Mouse (Mus musculus) liver, embryonic 13.5 days (tissue): ENCODE results near the gene Sctr. TPM values are rescaled to one million over a fixed set of nuclear protein-coding genes. Genes with fewer than 3 reads are reported as not detected.
A peak's percentile ranks its signal among the peaks of the same experiment; 100 is the strongest.

Experiments used
- ATAC-seq: fragments of 200-750 bp; cut with Nextera tagmentation; 2 replicates; pipeline ENCODE4 v1.8.0; 2017; ENCODE audit warnings: low read depth, mild to moderate bottlenecking, moderate number of reproducible peaks, moderate library complexity
- DNase-seq: peaks from one replicate; pipeline ENCODE4 v3.0.0; 2022
- H3K27ac ChIP-seq: fragments of 300-500 bp; sonication (generic); 2 replicates; pipeline ENCODE4 v1.5.1; 2015; ENCODE audit warnings: moderate library complexity, mild to moderate bottlenecking, inconsistent platforms
- H3K27me3 ChIP-seq: fragments of 300-500 bp; sonication (generic); 2 replicates; pipeline ENCODE4 v1.6.1; 2015; ENCODE audit warnings: mild to moderate bottlenecking, inconsistent platforms
- H3K36me3 ChIP-seq: fragments of 300-500 bp; sonication (generic); 2 replicates; pipeline ENCODE4 v1.6.1; 2015; ENCODE audit warnings: mild to moderate bottlenecking, inconsistent platforms
- H3K4me1 ChIP-seq: fragments of 300-500 bp; sonication (generic); replicated peaks from 2 replicates; pipeline ENCODE4 v1.6.1; 2015; ENCODE audit warnings: inconsistent platforms
- H3K4me2 ChIP-seq: fragments of 300-500 bp; sonication (generic); 2 replicates; pipeline ENCODE4 v1.6.1; 2015; ENCODE audit warnings: inconsistent platforms, mild to moderate bottlenecking, moderate library complexity
- H3K4me3 ChIP-seq: fragments of 300-500 bp; sonication (generic); replicated peaks from 2 replicates; pipeline ENCODE4 v1.5.1; 2015; ENCODE audit warnings: mild to moderate bottlenecking, inconsistent platforms
- H3K9ac ChIP-seq: fragments of 300-500 bp; sonication (generic); 2 replicates; pipeline ENCODE4 v1.6.1; 2015; ENCODE audit warnings: mild to moderate bottlenecking, inconsistent platforms
- H3K9me3 ChIP-seq: fragments of 300-500 bp; sonication (generic); replicated peaks from 2 replicates; pipeline ENCODE4 v1.6.1; 2016; ENCODE audit warnings: inconsistent platforms
- WGBS: fragments of 180-500 bp; shearing (Covaris S2); methylation state at CpG from one replicate; pipeline ENCODE4 v1.1.7; 2015; ENCODE audit not compliant: insufficient replicate concordance; 5-methylcytosine and 5-hydroxymethylcytosine counted together
- polyA plus RNA-seq: library from polyadenylated mRNA; unstranded; fragments of >200 nt; fragmentation: Nextera tagmentation; extraction: Ambion mirVana; gene quantifications from 2 replicates; pipeline ENCODE4 v1.2.1, GENCODE M21; 2015

The Sctr gene
- polyA plus RNA-seq, 1 experiment from 2014 or later: not detected

DNA sequence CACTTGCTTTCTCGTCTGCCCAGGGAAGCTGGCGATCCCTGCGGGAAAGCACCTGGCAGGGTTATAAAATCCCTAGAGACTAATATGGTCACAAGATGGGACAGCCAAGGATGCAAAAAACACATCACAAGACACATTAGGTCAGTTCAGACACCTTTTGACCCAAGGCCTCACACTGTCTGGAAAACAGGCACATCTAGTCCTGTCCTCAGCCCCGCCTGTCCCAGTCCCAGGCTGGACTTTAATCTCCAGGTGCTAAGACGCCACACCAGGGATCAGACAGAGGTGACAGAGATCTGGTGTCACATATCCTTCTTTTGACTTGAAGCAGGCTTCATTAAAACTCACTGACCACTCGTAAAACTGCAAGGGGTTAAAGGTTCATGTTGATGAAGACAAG lies 63.5 kb downstream of the Sctr start:
- ATAC-seq (no peak), DNase-seq (no peak)
- H3K27ac ChIP-seq: no peak overlapping the region
- WGBS: 65% methylated on average over 6 of the region's 6 CpGs
- no peak overlapping the region for H3K4me3 ChIP-seq
- H3K4me2 ChIP-seq: no peak overlapping the region
- peaks cover 40% of the 10 kb centered on the region for H3K4me1 ChIP-seq
- H3K27me3 ChIP-seq: peaks cover 21% of the 10 kb centered on the region
- no peak overlapping the region for H3K9ac ChIP-seq
- no peaks in the 10 kb centered on the region for H3K9me3 ChIP-seq
- H3K36me3 ChIP-seq: 0 out of 2 replicates have a peak, but pooled peaks cover 6% of the 10 kb centered on the region

DNA sequence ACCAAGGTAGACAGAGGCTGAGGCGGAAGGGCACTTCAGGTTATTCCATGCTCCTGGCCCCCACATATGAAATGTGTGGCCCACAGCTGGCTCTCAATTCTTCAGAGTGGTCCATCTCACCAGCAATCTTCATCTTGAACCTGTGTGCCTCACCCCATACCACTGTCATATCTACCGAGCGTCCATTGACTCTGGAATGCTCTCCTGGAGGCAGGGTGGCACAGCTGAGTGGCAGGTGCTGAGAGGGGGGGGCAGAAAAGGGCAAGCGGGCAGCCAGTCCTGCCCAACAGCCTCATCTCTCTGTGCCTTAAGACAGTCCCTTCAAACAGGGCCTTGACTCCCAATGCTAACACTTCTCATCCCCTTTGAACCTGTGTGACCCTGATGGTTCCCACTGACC lies 64.4 kb downstream of the Sctr start:
- Histone ChIP-seq H3K9me3 (no peaks in the 10 kb centered on the region), H3K36me3 (0 out of 2 replicates have a peak, but pooled peaks cover 6% of the 10 kb centered on the region), H3K4me1 (peaks cover 35% of the 10 kb centered on the region; the same call in 1 of the 2 replicates), H3K27ac (no peak overlapping the region), H3K9ac (no peak overlapping the region), H3K4me2 (no peak overlapping the region), H3K27me3 (peaks cover 21% of the 10 kb centered on the region), H3K4me3 (no peak overlapping the region)
- ATAC-seq (no peak), DNase-seq (no peak)
- WGBS: 69% methylated on average over 4 of the region's 4 CpGs

DNA sequence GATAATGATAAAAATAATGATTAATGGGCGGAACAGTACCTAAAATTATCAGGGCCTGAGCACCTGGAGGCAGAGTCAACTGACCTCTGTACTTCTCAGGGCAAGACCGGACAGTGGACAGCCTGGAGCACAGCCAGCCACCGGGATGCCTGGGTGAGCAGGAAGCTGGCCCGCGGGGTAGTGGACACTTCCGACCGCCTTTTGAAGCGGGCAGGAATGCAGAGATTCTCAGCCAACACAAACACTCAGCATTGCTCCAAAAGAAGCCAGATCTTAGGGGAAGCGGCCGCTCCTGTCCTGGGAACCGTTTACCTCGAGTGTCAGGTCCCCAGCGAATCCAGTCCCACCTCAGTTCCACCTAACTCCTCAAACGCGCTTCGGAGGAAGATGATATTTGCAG lies 66.2 kb downstream of the Sctr start:
- Histone ChIP-seq H3K9ac (peak overlapping the region; percentile 55; the same call in 1 of the 2 replicates), H3K4me1 (peaks cover 31% of the 10 kb centered on the region; the same call in 1 of the 2 replicates), H3K36me3 (0 out of 2 replicates have a peak, but pooled peaks cover 2% of the 10 kb centered on the region), H3K4me3 (peak overlapping the region; percentile 51), H3K4me2 (peak overlapping the region; percentile 62), H3K27me3 (peaks cover 21% of the 10 kb centered on the region), H3K27ac (peak overlapping the region; percentile 64), H3K9me3 (no peaks in the 10 kb centered on the region)
- DNase-seq (no peak), ATAC-seq (peak; percentile 30; the same call in 1 of the 2 replicates)
- 10% methylated on average over 16 of the region's 16 CpGs for WGBS

DNA sequence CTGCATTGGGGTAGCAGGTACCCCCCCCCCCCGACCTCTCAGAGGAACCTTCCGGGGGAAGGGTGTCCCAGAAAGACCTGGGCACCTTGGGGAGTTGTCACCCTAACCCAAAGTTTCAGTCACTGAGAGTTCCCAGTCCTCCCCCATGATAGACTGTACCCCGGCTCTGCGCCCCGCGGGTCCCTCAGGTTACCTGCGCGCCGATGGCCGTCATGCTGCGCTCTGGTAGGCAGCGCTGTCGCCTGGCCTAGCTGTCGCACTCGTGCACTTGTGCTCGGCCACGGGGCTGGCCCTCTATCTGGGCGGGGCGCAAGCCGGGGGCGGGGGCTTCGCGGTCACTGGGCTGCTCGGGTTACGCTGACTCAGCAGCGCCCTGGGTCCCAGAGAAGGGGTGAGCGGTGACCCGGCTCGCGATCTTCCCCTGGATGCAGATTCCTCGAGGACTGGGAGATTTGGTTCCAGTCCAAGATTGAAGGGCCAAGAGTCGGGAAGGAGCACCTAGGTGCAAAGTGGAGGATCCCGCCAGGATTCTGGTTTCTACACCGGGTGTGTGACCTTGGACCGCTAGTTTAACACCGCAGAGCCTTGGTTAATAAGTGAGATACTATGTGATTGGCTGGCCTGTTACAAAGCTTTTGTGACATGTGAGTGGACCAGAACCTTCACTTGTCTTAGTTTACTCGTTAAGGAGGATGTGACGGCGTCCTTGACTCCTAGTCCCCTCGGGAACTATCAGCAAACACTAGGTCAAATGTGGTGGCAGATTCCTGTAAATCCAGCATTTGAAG lies 67.0 kb downstream of the Sctr start, which contains the start of gene Tmem37:
TSS of gene Tmem37 (minus strand) at position 556 of the 788 bp plus-strand sequence.
- Histone ChIP-seq H3K4me2 (peak within 1 kb of the TSS; percentile 62), H3K9me3 (no peaks in the 10 kb centered on the region), H3K4me1 (peaks cover 34% of the 10 kb centered on the region; the same call in 1 of the 2 replicates), H3K27me3 (peaks cover 21% of the 10 kb centered on the region), H3K27ac (peak within 1 kb of the TSS; percentile 64), H3K9ac (peak within 1 kb of the TSS; percentile 55; the same call in 1 of the 2 replicates), H3K36me3 (no peaks in the 10 kb centered on the region), H3K4me3 (peak within 1 kb of the TSS; percentile 51)
- ATAC-seq (peak; percentile 79), DNase-seq (peak; percentile 6)
- 2% methylated on average over 40 of the region's 40 CpGs for WGBS

DNA sequence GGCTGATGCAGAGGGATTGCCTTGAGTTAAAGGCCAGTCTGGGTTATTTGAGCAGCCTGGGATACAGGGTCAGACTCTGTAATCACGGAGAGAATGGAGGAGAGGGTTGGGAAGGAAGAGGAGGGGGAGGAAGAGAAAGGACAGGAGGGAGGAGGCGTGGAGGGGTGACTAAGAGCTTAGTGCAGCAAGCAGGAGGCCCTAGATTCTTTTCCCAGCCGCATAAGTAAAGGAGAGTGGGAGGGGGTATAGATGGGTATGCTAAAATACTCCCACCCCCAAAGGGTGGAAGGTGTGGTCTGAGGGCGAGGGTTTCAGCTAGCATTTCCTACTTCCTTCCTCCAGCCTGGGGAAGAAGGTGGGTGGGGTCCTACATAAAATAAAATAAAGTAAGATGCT lies 67.6 kb downstream of the Sctr start:
- Histone ChIP-seq H3K4me3 (peak overlapping the region; percentile 51; the same call in 1 of the 2 replicates), H3K4me1 (peaks cover 34% of the 10 kb centered on the region; the same call in 1 of the 2 replicates), H3K9ac (no peak overlapping the region), H3K27ac (peak overlapping the region; percentile 50), H3K27me3 (peaks cover 21% of the 10 kb centered on the region), H3K4me2 (peak overlapping the region; percentile 62), H3K9me3 (no peaks in the 10 kb centered on the region), H3K36me3 (no peaks in the 10 kb centered on the region)
- ATAC-seq (peak; percentile 4; the same call in 1 of the 2 replicates), DNase-seq (no peak)
- 13% methylated on average over 4 of the region's 4 CpGs for WGBS

DNA sequence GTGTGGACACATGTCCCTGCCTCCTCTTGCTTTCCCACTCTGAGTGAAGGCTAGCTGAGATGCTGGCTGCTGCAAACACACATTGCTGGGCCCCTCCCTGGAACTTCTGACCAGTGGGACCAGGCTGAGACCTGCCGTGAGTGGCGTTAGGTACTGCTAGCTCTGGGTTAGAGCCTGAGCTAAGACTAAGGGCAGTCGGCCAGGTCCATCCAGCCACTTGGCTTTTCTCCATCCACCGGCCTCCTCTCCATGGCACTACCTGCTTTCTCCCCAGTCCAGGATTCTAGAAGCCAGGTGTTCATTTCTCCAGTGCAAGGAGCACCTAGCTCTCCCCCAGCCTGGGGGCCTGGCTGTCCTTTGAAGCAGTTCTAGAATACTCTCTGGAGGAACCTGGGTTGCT lies 68.2 kb downstream of the Sctr start:
- peaks cover 30% of the 10 kb centered on the region; the same call in 1 of the 2 replicates for H3K4me1 ChIP-seq
- DNase-seq (no peak), ATAC-seq (no peak)
- H3K9me3 ChIP-seq: no peaks in the 10 kb centered on the region
- peaks cover 21% of the 10 kb centered on the region for H3K27me3 ChIP-seq
- H3K27ac ChIP-seq: no peak overlapping the region
- no peak overlapping the region for H3K4me2 ChIP-seq
- no peak overlapping the region for H3K4me3 ChIP-seq
- WGBS: 58% methylated on average over 4 of the region's 4 CpGs
- H3K36me3 ChIP-seq: no peaks in the 10 kb centered on the region
- no peak overlapping the region for H3K9ac ChIP-seq

DNA sequence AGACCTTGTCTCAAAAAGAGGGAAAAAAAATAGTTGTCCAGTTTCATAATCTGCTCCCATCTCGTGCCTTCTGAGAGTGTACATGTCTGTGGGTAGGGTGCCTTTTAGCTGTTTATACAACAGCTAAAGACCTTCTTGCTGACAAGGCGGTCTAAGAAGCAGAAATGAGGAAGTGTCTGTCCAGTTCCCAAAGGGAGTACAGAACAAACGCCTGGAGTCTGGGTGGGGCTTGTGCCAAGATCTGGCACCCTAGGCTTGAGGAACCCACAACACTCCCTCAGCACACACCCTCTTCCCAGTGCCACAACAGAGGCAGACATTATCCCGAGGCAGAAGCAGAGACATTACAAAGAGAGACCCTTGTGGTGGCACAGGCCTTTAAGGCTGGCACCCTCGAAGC lies 68.8 kb downstream of the Sctr start:
- Histone ChIP-seq H3K36me3 (no peaks in the 10 kb centered on the region), H3K4me3 (no peak overlapping the region), H3K9me3 (no peaks in the 10 kb centered on the region), H3K9ac (no peak overlapping the region), H3K4me1 (peaks cover 25% of the 10 kb centered on the region; the same call in 1 of the 2 replicates), H3K27me3 (peaks cover 21% of the 10 kb centered on the region), H3K27ac (no peak overlapping the region), H3K4me2 (no peak overlapping the region)
- no peak for DNase-seq
- ATAC-seq: no peak
- WGBS: 28% methylated on average over 5 of the region's 5 CpGs

DNA sequence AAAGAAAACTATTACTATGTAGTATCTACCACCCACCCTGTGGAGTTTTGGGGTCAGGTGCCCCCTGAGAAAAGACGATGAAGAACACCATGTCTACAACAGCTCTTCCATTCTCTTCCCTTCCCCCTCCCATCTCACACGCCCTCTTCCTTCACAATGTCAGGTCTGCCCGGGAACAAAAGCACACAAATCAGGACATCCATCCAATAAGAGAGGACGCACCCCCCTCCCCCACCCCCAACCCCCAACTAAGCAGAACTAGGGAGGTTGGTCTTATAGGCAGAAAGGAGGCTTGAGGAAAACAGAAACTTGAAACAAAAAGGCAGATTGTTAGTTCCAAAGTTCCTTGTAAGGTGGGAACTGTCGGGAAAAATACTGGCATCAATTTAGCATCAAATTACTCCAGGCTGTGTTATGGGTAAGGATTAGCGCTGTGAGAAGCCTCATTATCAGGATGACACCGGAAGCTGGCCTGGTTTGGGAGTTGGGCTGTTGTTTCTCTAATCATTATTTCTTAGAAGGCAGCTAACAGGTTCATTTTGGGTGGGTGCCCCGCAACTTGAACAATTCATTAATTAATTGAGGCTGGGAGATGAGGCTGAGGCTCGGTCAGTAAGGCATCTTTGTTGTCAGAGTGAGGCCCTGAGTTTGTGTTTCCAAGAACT lies 71.2 kb downstream of the Sctr start:
- Histone ChIP-seq H3K4me3 (no peak overlapping the region), H3K27me3 (peaks cover 16% of the 10 kb centered on the region), H3K4me1 (peaks cover 18% of the 10 kb centered on the region), H3K9ac (no peak overlapping the region), H3K9me3 (no peaks in the 10 kb centered on the region), H3K36me3 (no peaks in the 10 kb centered on the region), H3K27ac (no peak overlapping the region), H3K4me2 (no peak overlapping the region)
- DNase-seq: no peak
- 28% methylated on average over 9 of the region's 9 CpGs for WGBS
- ATAC-seq: no peak

DNA sequence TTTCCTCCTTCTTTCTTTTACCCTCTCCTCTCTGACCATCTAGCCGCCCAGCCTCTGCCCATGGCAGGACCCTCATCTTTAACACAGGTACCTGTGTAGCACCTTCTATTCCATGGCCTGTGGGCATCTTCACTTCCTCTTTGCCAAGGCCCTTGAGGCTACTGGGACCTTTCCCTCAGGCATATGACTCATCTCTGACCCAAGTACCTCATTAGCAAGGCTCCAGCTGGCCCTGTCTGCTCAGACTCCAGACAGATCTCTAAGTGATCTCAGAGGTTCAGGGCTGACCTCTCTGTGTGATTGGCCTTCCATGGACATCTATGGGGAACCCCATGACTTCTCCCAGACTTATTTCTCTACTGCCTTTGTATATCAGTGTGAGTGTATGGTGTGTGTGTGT lies 73.9 kb downstream of the Sctr start:
- Histone ChIP-seq H3K27ac (no peak overlapping the region), H3K4me3 (no peak overlapping the region), H3K9ac (no peak overlapping the region), H3K36me3 (no peaks in the 10 kb centered on the region), H3K27me3 (no peaks in the 10 kb centered on the region), H3K4me1 (peaks cover 12% of the 10 kb centered on the region), H3K4me2 (no peak overlapping the region), H3K9me3 (no peaks in the 10 kb centered on the region)
- 64% methylated on average over 1 of the region's 1 CpGs for whole genome bisulfite sequencing
- ATAC-seq: no peak
- no peak for DNase-seq

DNA sequence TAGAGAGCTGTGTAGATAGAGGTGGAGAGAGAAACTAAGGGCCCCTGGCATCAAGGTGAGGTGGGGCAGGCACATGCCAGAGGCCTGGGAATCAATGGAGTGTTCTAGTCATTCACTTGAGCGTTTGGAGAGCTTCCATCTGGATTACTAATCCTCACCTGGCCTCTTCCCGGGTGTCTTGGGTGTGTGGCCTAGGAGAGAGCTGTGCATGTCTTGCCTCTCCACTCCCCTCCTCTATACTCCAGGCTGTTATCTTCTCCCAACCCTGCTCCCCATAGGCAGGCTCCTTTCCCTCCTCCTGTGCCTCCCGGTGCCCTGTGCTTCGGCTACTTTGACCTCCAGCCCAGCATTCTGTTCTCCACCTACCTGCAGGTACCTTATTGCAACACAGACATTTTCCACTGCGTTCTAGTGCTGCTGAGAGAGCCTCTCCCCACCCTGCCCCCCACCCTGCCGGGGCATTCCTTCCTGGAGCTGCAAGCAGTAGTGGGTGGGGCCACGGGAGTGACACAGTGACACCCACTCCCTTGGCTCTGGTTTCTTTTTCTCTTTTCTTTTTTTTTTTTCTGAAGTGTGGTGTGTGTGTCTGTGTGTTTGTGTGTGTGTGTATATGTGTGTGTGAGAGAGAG lies 76.4 kb downstream of the Sctr start:
- no peak for DNase-seq
- Histone ChIP-seq H3K9me3 (no peaks in the 10 kb centered on the region), H3K27me3 (no peaks in the 10 kb centered on the region), H3K4me2 (no peak overlapping the region), H3K9ac (no peak overlapping the region), H3K4me1 (peaks cover 17% of the 10 kb centered on the region), H3K36me3 (no peaks in the 10 kb centered on the region), H3K27ac (no peak overlapping the region), H3K4me3 (no peak overlapping the region)
- 25% methylated on average over 7 of the region's 7 CpGs for WGBS
- peak; percentile 66 for ATAC-seq

DNA sequence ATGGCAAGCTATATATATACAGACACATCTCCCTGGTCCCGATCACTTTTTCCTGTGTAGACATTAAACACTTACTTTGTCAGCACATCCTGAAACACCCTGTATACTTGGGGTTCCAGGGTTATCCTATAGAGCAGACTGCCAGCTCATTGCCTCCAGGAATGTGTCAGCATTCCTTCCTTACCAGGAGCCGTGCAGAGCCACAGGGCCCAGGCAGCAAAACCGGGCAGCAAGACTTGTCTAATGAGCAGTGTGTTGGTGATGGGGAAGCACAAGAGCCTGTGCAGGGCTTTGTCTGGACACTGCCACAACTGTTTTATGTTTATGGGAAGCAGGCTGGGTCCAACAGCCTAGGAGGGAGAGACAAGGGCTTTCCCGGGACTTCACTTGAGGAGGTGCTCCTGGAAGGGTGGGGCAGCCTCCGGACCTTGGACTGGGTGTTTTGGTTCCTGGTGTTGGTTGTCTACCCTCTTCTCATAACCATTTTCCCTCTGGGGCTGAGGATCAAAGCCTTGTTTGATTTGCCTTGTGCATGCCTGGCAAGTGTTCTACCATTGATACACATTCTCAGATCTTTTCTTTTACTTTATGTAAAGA lies 77.3 kb downstream of the Sctr start:
- Histone ChIP-seq H3K4me3 (no peak overlapping the region), H3K36me3 (no peaks in the 10 kb centered on the region), H3K27ac (no peak overlapping the region), H3K4me2 (no peak overlapping the region), H3K27me3 (no peaks in the 10 kb centered on the region), H3K9me3 (no peaks in the 10 kb centered on the region), H3K4me1 (peaks cover 15% of the 10 kb centered on the region), H3K9ac (no peak overlapping the region)
- 0 out of 2 replicates have a peak, but pooled peaks have one; percentile 13 for ATAC-seq
- 42% methylated on average over 5 of the region's 5 CpGs for WGBS
- DNase-seq: no peak
